Mouse (Mus musculus) hindbrain, embryonic 10.5 days (tissue): Measurements from ENCODE around the gene Coro1b. TPM values are rescaled to one million over a fixed set of nuclear protein-coding genes. Genes with fewer than 3 reads are reported as not detected.

Experiments
- DNase-seq: peaks from one replicate; pipeline ENCODE4 v3.0.0-alpha.2; 2017; ENCODE audit warnings: low spot score
- H3K27ac ChIP-seq: fragments of 300-500 bp; sonication (generic); 2 replicates; pipeline ENCODE4 v1.5.1; 2016; ENCODE audit warnings: mild to moderate bottlenecking, moderate library complexity
- H3K27me3 ChIP-seq: fragments of 300-500 bp; sonication (generic); 2 replicates; pipeline ENCODE4 v1.6.1; 2016; ENCODE audit warnings: mild to moderate bottlenecking; ENCODE audit not compliant: poor library complexity, insufficient read depth, severe bottlenecking
- H3K36me3 ChIP-seq: fragments of 300-500 bp; sonication (generic); 2 replicates; pipeline ENCODE4 v1.6.1; 2016; ENCODE audit warnings: mild to moderate bottlenecking, moderate library complexity
- H3K4me1 ChIP-seq: fragments of 300-500 bp; sonication (generic); replicated peaks from 2 replicates; pipeline ENCODE4 v1.6.1; 2016; ENCODE audit warnings: mild to moderate bottlenecking
- H3K4me3 ChIP-seq: fragments of 300-500 bp; sonication (generic); 2 replicates; pipeline ENCODE4 v1.5.1; 2016; ENCODE audit warnings: mild to moderate bottlenecking, moderate library complexity
- H3K9me3 ChIP-seq: fragments of 300-500 bp; sonication (generic); 2 replicates; pipeline ENCODE4 v1.6.1; 2016; ENCODE audit warnings: mild to moderate bottlenecking, moderate library complexity
- WGBS: fragments of 180-500 bp; shearing (Covaris S2); methylation state at CpG from one replicate; pipeline ENCODE4 v1.1.7; 2016; 5-methylcytosine and 5-hydroxymethylcytosine counted together
- polyA plus RNA-seq: library from polyadenylated mRNA; unstranded; fragments of >200 nt; fragmentation: Nextera tagmentation; extraction: Ambion mirVana; gene quantifications from 2 replicates; pipeline ENCODE4 v1.2.1, GENCODE M21; 2016

The Coro1b gene
- polyA plus RNA-seq, 1 experiment from 2014 or later, result 156 TPM

DNA sequence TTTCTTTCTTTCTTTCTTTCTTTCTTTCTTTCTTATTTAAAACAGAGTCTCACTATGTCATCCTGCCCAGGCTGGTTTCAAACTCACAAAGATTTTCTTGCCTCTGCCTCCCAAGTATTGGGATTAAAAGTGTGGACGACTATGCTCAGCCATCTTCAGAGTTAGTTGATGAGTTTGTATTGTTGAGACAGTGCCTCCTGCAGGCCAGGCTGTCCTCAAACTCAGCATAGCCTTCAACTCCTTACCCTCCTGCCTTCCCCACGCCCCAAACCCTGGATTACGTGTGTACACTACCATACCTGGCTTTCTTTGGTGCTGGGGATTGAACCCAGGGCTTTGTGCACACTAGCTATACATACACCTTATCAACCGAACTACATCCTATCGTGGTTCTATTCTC lies 12.0 kb upstream of the Coro1b start:
- no peaks in the 10 kb centered on the region; the same call in 1 of the 2 replicates for H3K27me3 ChIP-seq
- peaks cover 21% of the 10 kb centered on the region for H3K36me3 ChIP-seq
- H3K4me1 ChIP-seq, result peaks cover 8% of the 10 kb centered on the region
- DNase-seq, result no peak
- no peaks in the 10 kb centered on the region for H3K9me3 ChIP-seq
- 79% methylated on average over 5 of the region's 5 CpGs for WGBS
- H3K27ac ChIP-seq, result no peak overlapping the region
- H3K4me3 ChIP-seq, result no peak overlapping the region

DNA sequence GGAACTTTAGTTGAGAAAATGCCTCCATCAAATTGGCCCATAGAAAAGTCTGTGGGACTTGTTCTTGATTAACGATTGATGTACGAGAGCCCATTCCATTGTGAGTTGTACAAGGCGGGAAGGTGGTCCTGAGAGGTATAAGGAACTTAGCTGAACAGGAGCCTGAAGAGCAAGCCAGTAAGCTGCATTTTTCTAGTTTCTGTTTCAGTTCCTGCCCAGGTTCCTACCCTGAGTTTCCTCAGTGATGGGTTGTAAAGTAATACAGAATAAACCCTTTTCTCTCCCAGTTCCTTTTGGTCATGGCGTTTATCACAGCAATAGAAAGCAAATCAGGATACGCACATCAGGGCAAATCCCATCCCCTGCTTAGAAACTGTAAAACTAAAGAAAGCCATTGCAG lies 10.5 kb upstream of the Coro1b start:
- H3K9me3 ChIP-seq, result no peaks in the 10 kb centered on the region
- DNase-seq, result no peak
- H3K4me1 ChIP-seq, result peaks cover 8% of the 10 kb centered on the region
- H3K4me3 ChIP-seq, result no peak overlapping the region
- H3K27ac ChIP-seq, result no peak overlapping the region
- H3K27me3 ChIP-seq, result no peaks in the 10 kb centered on the region; the same call in 1 of the 2 replicates
- H3K36me3 ChIP-seq, result peaks cover 6% of the 10 kb centered on the region
- 86% methylated on average over 5 of the region's 5 CpGs for WGBS

DNA sequence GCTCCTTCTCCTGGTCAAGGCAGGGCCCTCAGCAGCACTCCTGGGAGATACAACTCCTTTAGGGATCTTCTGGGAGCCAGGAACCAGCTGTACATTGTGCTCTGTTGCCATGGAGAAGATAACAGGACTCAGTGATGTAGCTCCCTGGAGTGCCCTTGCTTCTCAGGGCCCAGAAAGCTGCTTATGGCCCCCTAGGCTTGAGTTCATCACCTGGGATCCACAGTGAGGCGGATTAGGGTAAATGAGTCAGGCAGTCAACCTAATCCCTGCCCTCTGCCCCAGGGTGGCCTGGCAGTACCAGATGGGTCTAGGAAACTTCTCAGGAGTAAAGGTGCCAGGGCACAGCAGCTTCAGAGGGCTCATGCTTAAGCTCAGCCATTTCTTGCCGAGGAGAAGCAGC lies 9.0 kb upstream of the Coro1b start, which contains the start of gene Gpr152:
Gene Gpr152, plus strand, starts transcription at position 342 of the 400 bp plus-strand sequence.
- DNase-seq, result no peak
- H3K36me3 ChIP-seq, result no peaks in the 10 kb centered on the region
- H3K4me3 ChIP-seq, result no peak within 1 kb of the TSS
- 69% methylated on average over 2 of the region's 2 CpGs for WGBS
- H3K27me3 ChIP-seq, result no peaks in the 10 kb centered on the region; the same call in 1 of the 2 replicates
- H3K9me3 ChIP-seq, result no peaks in the 10 kb centered on the region
- 0 out of 2 replicates have a peak within 1 kb of the TSS, but pooled peaks have one; percentile 8 for H3K27ac ChIP-seq
- peaks cover 13% of the 10 kb centered on the region for H3K4me1 ChIP-seq

DNA sequence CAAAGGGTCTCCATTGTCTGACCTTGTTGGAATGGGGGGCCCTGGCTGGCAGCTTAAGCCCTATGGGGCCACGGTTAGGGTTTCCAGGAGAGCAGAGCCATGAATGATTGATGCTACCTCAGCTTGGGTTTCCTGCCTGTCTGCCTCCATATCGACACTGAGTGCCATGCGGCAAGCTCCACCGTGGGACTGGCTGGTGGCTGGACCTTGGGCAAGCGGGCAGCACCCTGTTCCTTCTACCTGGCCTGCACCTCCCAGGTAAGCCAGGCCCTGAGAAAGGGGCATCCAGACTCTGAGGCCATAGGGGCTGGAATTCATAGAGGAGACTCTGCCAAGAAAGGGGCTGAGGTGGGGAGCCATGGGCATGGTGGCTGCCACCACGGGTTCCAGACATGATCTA lies 8.3 kb upstream of the Coro1b start:
- no peak for DNase-seq
- Histone ChIP-seq H3K36me3 (no peaks in the 10 kb centered on the region), H3K27ac (no peak overlapping the region), H3K4me1 (peaks cover 16% of the 10 kb centered on the region), H3K9me3 (no peaks in the 10 kb centered on the region), H3K27me3 (no peaks in the 10 kb centered on the region; the same call in 1 of the 2 replicates), H3K4me3 (no peak overlapping the region)
- 82% methylated on average over 6 of the region's 6 CpGs for WGBS

DNA sequence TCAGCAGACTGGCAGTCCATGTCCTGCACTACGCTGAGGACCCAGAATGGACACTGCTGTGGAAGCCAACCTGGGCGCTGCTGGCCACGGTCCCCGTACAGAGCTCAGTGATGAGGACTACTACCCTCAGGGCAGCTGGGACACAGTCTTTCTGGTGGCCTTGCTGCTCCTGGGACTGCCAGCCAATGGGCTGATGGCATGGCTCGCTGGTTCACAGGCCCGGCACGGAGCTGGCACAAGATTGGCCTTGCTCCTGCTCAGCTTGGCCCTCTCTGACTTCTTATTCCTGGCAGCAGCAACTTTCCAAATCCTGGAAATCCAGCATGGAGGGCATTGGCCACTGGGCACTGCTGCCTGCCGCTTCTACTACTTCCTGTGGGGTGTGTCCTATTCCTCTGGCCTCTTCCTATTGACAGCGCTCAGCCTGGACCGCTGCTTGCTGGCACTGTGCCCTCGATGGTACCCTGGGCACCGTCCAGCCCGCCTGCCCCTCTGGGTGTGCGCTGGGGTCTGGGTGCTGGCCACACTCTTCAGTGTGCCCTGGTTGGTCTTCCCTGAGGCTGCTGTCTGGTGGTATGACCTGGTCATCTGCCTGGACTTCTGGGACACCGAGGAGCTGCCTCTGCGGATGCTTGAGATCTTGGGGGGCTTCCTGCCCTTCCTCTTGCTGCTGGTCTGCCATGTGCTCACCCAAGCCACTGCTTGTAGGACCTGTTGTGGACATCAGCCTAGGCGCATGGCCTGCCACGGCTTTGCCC lies 5.8 kb upstream of the Coro1b start:
- no peak overlapping the region for H3K4me3 ChIP-seq
- no peaks in the 10 kb centered on the region; the same call in 1 of the 2 replicates for H3K27me3 ChIP-seq
- H3K36me3 ChIP-seq, result no peaks in the 10 kb centered on the region
- DNase-seq, result no peak
- no peaks in the 10 kb centered on the region for H3K9me3 ChIP-seq
- H3K27ac ChIP-seq, result 0 out of 2 replicates have a peak overlapping the region, but pooled peaks have one; percentile 23
- H3K4me1 ChIP-seq, result peaks cover 20% of the 10 kb centered on the region
- 93% methylated on average over 18 of the region's 18 CpGs for WGBS

DNA sequence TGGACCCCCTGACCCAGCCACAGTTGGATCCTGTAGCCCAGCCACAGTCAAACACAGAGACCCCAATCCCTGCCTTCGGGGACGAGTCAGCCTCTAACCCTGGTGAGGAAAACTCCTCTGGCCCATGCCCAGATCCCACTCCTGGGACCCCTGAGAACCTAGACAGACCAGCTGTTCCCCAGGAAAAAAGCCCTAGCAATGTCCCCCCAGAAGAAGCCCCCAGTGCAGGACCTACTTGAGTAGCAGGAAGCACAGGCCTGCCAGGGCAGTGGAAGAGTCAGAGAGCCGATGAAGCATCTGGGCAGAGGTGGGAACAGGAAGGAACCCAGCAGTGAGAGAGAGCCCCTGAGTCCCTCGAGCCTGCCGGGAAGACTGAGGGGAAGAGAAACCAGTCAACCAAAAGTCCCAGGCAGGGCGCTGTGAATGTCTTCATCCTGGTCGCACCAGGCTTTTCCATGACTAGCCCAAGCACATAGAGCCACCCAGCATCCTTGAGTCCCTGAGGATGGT lies 4.6 kb upstream of the Coro1b start, which contains the start of gene Cabp4:
Gene Cabp4, minus strand, starts transcription at position 275 of the 510 bp plus-strand sequence.
- no peaks in the 10 kb centered on the region for H3K36me3 ChIP-seq
- no peaks in the 10 kb centered on the region for H3K27me3 ChIP-seq
- H3K4me3 ChIP-seq, result no peak within 1 kb of the TSS
- 0 out of 2 replicates have a peak within 1 kb of the TSS, but pooled peaks have one; percentile 23 for H3K27ac ChIP-seq
- no peak for DNase-seq
- H3K9me3 ChIP-seq, result no peaks in the 10 kb centered on the region
- WGBS, result 82% methylated on average over 7 of the region's 7 CpGs
- H3K4me1 ChIP-seq, result peaks cover 31% of the 10 kb centered on the region

DNA sequence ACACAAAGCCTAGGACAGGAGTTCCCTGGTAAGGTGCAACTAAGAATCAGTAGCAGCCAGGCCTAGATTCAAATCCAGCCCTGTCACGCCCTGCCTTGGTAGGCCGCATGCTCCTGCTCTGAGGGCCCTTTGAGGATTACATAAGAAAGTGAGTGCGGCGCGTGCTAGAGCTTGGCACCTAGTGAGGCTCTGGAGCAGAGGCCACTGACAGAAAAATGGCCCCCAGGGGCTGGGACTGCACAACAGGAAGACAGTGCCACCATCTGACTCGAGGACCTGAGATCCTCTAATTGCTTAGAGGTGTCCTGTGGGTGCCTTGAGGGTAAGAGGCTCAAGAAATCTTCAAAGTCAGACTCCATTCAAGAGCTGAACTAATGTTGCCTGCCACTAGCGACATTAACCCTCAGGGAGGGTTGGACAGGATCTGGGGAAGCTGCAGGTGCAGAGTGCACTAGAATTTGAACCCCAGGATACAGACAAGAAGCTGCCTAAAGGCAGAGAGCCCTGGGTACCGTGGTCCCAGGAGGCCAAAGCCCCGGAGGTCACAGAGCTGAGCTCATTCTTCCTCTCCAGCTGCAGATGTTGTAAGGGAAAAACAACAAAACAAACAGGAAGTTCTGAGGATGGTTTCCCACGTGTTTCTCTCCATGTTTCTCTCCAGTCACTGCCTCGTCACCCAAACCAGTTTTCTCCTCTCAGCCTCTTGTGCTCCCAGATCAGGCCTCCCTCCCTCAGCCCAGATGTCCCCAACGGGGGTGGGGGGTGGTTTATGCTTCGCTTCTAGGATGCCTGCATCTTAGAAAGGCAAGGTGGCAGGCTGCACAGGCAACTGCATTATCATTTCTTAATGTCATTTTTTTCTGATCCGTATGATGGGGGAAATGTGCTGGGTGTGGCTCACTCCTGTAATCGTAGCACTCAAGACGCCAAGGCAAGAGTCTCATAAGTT lies 3.6 kb upstream of the Coro1b start:
- WGBS, result 85% methylated on average over 16 of the region's 16 CpGs

DNA sequence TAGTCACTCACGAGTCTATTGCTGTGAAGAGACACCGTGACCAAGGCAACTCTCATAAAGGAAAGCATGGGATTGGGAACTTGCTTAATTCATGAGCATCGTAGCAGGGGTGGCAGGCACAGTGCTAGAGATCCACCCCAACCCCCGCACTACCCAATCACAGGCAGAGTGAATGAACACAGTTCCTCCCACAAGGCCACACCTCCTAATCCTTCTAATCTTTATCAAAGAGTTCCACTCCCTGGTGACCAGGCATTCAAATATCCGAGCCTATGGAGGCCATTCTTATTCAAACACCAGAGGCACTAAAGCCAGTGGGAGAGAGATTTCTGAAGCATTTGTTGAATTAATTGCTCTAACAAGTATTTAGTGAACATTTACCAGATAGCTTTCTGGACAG lies 2.5 kb upstream of the Coro1b start:
- H3K4me3 ChIP-seq, result no peak overlapping the region
- H3K9me3 ChIP-seq, result no peaks in the 10 kb centered on the region
- peaks cover 40% of the 10 kb centered on the region for H3K4me1 ChIP-seq
- H3K36me3 ChIP-seq, result peaks cover 13% of the 10 kb centered on the region
- H3K27ac ChIP-seq, result no peak overlapping the region
- 87% methylated on average over 5 of the region's 5 CpGs for WGBS
- no peaks in the 10 kb centered on the region for H3K27me3 ChIP-seq
- no peak for DNase-seq

More for the DNA sequence above, 3.6 kb upstream of the Coro1b start:
- H3K4me1 ChIP-seq, result peaks cover 33% of the 10 kb centered on the region
- peaks cover 2% of the 10 kb centered on the region for H3K36me3 ChIP-seq
- H3K4me3 ChIP-seq, result no peak overlapping the region
- no peaks in the 10 kb centered on the region for H3K27me3 ChIP-seq
- no peak for DNase-seq
- no peak overlapping the region for H3K27ac ChIP-seq
- H3K9me3 ChIP-seq, result no peaks in the 10 kb centered on the region

DNA sequence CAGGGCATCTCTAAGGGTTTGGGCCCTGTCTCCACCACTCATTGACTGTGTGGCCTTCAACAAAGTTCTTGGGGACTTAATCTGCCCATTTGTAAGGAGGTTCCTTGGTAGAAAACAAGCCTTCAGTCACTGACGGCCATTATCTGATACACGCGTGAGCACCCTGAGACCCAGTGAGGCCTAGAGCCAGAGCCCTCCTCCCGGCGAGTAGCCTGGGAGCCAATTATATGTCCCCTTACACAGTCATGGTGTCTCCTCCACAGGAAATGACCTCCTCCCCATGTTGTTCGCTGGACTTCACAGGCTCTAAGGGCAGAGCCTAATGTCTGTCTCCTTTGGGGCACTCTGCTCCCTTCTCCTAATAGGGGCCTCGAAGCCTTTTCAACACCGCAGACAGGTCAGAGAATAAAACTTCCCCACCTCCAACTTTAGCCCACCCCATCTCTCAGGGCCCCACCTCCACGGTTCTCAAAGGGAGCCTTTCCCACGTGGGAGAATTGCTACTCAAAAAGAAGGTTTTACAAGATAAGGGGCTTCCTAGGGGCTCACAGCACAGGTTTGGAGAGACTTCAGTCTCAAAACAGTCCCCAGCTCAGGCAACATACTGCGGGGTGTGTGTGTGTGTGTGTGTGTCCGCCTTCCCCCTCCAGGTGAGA lies 1.9 kb upstream of the Coro1b start:
- Histone ChIP-seq H3K9me3 (no peaks in the 10 kb centered on the region), H3K4me3 (no peak overlapping the region), H3K4me1 (peaks cover 40% of the 10 kb centered on the region), H3K27me3 (no peaks in the 10 kb centered on the region), H3K36me3 (peaks cover 18% of the 10 kb centered on the region), H3K27ac (no peak overlapping the region)
- WGBS, result 60% methylated on average over 12 of the region's 12 CpGs
- DNase-seq, result no peak

DNA sequence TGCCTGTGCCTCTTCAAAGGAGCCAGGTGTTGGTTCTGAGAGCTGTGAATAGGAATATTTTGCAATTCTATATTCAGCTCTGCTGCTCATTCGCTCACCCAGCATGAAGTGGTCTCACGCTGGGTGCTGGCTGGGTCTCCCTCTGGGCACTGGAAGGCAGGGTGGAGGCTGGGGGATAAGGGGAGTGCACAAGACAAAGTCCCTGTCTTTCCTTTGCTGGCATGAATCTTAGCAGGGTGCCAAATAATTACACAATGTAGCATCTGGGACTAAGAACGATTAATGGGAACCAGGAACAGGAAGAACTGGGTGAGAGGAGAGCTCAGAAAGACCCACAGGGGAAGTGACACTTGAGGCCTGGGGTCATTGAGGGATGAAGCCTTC lies 1.4 kb upstream of the Coro1b start:
- Histone ChIP-seq H3K27ac (no peak overlapping the region), H3K27me3 (no peaks in the 10 kb centered on the region), H3K36me3 (peaks cover 24% of the 10 kb centered on the region), H3K4me1 (peaks cover 40% of the 10 kb centered on the region), H3K9me3 (no peaks in the 10 kb centered on the region), H3K4me3 (no peak overlapping the region)
- 48% methylated on average over 3 of the region's 3 CpGs for WGBS
- DNase-seq, result no peak

DNA sequence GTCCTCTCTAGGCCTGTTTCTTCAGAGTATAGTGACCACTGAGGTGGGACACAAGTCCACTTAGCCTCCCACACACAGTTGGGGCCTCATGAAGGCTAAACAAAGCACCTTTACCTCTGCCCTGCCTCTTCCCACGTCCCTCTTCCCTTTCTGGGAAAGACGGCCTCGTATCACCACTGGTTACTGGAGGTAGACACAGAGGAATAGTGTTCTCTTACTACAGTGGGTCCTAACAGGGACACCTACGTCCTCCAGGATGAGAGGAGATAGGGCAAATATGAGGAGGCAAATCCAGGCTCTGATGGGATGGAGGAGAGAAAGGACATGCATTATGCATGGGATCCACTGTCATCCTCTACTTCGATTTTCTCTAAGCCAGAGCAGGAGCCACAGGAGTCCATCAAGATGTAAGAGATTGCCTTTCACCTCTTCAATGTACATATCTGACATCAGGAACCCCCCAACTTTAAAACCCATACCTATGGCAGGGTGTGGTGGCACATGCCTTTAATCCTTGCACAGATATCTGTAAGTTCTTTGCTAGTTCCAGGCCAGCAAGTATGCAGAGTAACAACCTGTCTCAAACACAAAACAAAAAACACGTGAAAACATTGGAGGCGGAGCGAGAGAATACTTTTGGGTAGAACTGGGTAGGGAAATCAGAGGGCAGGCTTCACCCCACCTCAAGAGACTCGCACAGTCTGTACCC lies 483 bp upstream of the Coro1b start:
- H3K4me3 ChIP-seq, result peak overlapping the region; percentile 79
- H3K27me3 ChIP-seq, result no peaks in the 10 kb centered on the region
- peaks cover 40% of the 10 kb centered on the region for H3K4me1 ChIP-seq
- no peak for DNase-seq
- H3K27ac ChIP-seq, result peak overlapping the region; percentile 89
- H3K36me3 ChIP-seq, result peaks cover 33% of the 10 kb centered on the region
- 33% methylated on average over 9 of the region's 9 CpGs for WGBS
- no peaks in the 10 kb centered on the region for H3K9me3 ChIP-seq

DNA sequence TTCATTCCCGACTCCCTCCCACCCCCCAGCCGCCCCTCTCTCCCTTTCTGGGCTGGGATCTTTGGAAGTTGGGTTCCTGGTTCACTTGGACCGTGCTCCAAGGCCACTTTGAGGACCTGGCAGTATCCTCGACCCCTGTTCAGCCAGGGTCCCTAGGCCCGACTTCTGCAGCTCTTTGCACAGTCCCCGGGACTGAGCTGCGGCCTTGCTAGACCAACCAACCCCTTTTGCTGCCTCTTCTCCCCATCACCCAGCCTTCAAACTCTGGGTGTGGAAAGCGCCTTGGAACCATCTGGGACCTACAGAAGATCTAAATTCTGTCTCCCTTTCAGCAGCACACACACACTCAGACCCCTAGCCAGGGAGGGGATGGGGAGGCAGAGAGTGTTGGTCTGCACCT lies 400 bp downstream of the Coro1b start:
- WGBS, result 5% methylated on average over 8 of the region's 8 CpGs
- peak overlapping the region; percentile 79 for H3K4me3 ChIP-seq
- no peaks in the 10 kb centered on the region for H3K27me3 ChIP-seq
- DNase-seq, result no peak
- peak overlapping the region; percentile 89 for H3K27ac ChIP-seq
- H3K4me1 ChIP-seq, result peaks cover 42% of the 10 kb centered on the region
- H3K36me3 ChIP-seq, result peaks cover 42% of the 10 kb centered on the region
- no peaks in the 10 kb centered on the region for H3K9me3 ChIP-seq
